Mouse (Mus musculus): ENCODE measurements around the gene Mybpc1. TPM values are rescaled to one million over a fixed set of nuclear protein-coding genes. Genes with fewer than 3 reads are reported as not detected.
"Not testable (repeated sequence)": the region's sequence is repeated elsewhere in the genome, so short reads cannot be mapped to it uniquely, and the experiment has no call there.

Gene Mybpc1
- polyA plus RNA-seq, 1 experiment from 2014 or later, result 0.32 TPM

DNA sequence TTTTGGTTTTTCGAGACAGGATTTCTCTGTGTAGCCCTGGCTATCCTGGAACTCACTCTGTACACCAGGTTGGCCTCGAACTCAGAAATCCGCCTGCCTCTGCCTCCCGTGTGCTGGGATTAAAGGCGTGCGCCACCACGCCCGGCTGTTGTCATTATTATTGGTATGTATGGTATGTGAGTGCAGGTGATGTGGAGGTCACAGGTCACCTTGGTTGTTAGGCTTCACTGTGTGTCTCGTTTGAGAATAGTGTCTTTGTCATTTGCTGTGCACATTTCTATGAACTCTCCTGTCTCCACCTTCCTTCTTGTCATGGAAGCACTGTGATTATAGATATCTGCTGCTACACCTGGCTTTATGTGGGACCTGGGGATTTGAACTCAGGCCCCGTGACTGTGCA is 122.1 kb downstream of the Mybpc1 start:
- H3K9me3 ChIP-seq; H3K27me3 ChIP-seq; H3K4me2 ChIP-seq; ATAC-seq (ENCODE audit: borderline replicate concordance, extremely low read depth, low FRiP score, low TSS enrichment); H3K4me1 ChIP-seq; H3K27ac ChIP-seq; H3K36me3 ChIP-seq; H3K9ac ChIP-seq; H3K4me3 ChIP-seq: not testable (repeated sequence)
- 86% methylated on average over 10 of the region's 10 CpGs for WGBS

Other genes starting within 250 kb of the Mybpc1 start
- 71.7 and 81.0 TPM in 2 replicates for gene Dram1, start 226.1 kb downstream of the Mybpc1 start, polyA plus RNA-seq (2015; fragmentation: Nextera tagmentation; extraction: Ambion mirVana)
- 16.2 and 17.8 TPM in 2 replicates for gene Gnptab, start 226.0 kb downstream of the Mybpc1 start, polyA plus RNA-seq (2015; fragmentation: Nextera tagmentation; extraction: Ambion mirVana)
- gene Sycp3, start 145.6 kb downstream of the Mybpc1 start, polyA plus RNA-seq (2015; fragmentation: Nextera tagmentation; extraction: Ambion mirVana), result 0.19 TPM in 2 replicates
- 43.0 and 44.4 TPM in 2 replicates for gene Chpt1, start 101.1 kb downstream of the Mybpc1 start, polyA plus RNA-seq (2015; fragmentation: Nextera tagmentation; extraction: Ambion mirVana)
- 0.18 and 0.81 TPM in 2 replicates for gene Spic, start 79.9 kb upstream of the Mybpc1 start, polyA plus RNA-seq (2015; fragmentation: Nextera tagmentation; extraction: Ambion mirVana)
- gene Arl1, start 125.7 kb upstream of the Mybpc1 start, polyA plus RNA-seq (2015; fragmentation: Nextera tagmentation; extraction: Ambion mirVana), result 204 and 207 TPM in 2 replicates
- gene Utp20, start 221.7 kb upstream of the Mybpc1 start, polyA plus RNA-seq (2015; fragmentation: Nextera tagmentation; extraction: Ambion mirVana), result 13.5 and 15.6 TPM in 2 replicates